Mouse (Mus musculus): ENCODE data around the gene L2hgdh. TPM values are rescaled to one million over a fixed set of nuclear protein-coding genes. Genes with fewer than 3 reads are reported as not detected.

Gene L2hgdh
- polyA plus RNA-seq, 1 experiment from 2014 or later: 13.0 TPM

- peak overlapping the region; percentile 18 for H3K4me3 ChIP-seq
- WGBS: 17% methylated on average over 22 of the region's 22 CpGs
- H3K27ac ChIP-seq: no peak overlapping the region
Observed at GRCm38 (mm10) chr12:69757418-69758141, 32.9 kb upstream of the L2hgdh start.

GRCm38 (mm10) chr12:69756015-69756414 is 31.3 kb upstream of the L2hgdh start:
- Histone ChIP-seq H3K27me3 (no peaks in the 10 kb centered on the region), H3K4me2 (no peak overlapping the region), H3K4me3 (no peak overlapping the region), H3K9me3 (replicated peaks) (no peaks in the 10 kb centered on the region), H3K9ac (no peak overlapping the region), H3K36me3 (ENCODE audit: poor library complexity, severe bottlenecking) (no peaks in the 10 kb centered on the region), H3K27ac (no peak overlapping the region), H3K4me1 (peaks cover 15% of the 10 kb centered on the region)
- no peak for ATAC-seq
- WGBS: 67% methylated on average over 5 of the region's 5 CpGs

More at GRCm38 (mm10) chr12:69757418-69758141, 32.9 kb upstream of the L2hgdh start:
- H3K36me3 ChIP-seq (ENCODE audit: poor library complexity, severe bottlenecking): no peaks in the 10 kb centered on the region
- no peak overlapping the region for H3K9ac ChIP-seq
- H3K4me2 ChIP-seq: peak overlapping the region; percentile 53
- no peaks in the 10 kb centered on the region for H3K9me3 ChIP-seq (replicated peaks)
- H3K4me1 ChIP-seq: peaks cover 15% of the 10 kb centered on the region
- no peaks in the 10 kb centered on the region for H3K27me3 ChIP-seq
- peak; percentile 90 for ATAC-seq

- Histone ChIP-seq H3K27me3 (no peaks in the 10 kb centered on the region), H3K9ac (no peak overlapping the region), H3K4me2 (no peak overlapping the region), H3K36me3 (ENCODE audit: poor library complexity, severe bottlenecking) (no peaks in the 10 kb centered on the region), H3K4me1 (peaks cover 12% of the 10 kb centered on the region), H3K27ac (no peak overlapping the region), H3K9me3 (replicated peaks) (no peaks in the 10 kb centered on the region), H3K4me3 (no peak overlapping the region)
- WGBS: 89% methylated on average over 5 of the region's 5 CpGs
- no peak for ATAC-seq
Observed at GRCm38 (mm10) chr12:69753936-69754335, 29.3 kb upstream of the L2hgdh start.

- H3K4me2 ChIP-seq: no peak overlapping the region
- H3K36me3 ChIP-seq (ENCODE audit: poor library complexity, severe bottlenecking): no peaks in the 10 kb centered on the region
- H3K4me3 ChIP-seq: no peak overlapping the region
- H3K4me1 ChIP-seq: no peaks in the 10 kb centered on the region
- no peak for ATAC-seq
- WGBS: 49% methylated on average over 10 of the region's 10 CpGs
- H3K27me3 ChIP-seq: no peaks in the 10 kb centered on the region
- no peak overlapping the region for H3K27ac ChIP-seq
- no peak overlapping the region for H3K9ac ChIP-seq
- no peaks in the 10 kb centered on the region for H3K9me3 ChIP-seq (replicated peaks)
Observed at GRCm38 (mm10) chr12:69751864-69752341, 27.2 kb upstream of the L2hgdh start.

GRCm38 (mm10) chr12:69744138-69744537 is 19.5 kb upstream of the L2hgdh start:
- ATAC-seq: no peak
- no peaks in the 10 kb centered on the region for H3K9me3 ChIP-seq (replicated peaks)
- 92% methylated on average over 5 of the region's 5 CpGs for WGBS

GRCm38 (mm10) chr12:69741965-69742364 is 17.3 kb upstream of the L2hgdh start:
- Histone ChIP-seq H3K4me3 (no peak overlapping the region), H3K4me1 (no peaks in the 10 kb centered on the region), H3K9me3 (replicated peaks) (no peaks in the 10 kb centered on the region), H3K4me2 (no peak overlapping the region), H3K9ac (no peak overlapping the region), H3K36me3 (ENCODE audit: poor library complexity, severe bottlenecking) (no peaks in the 10 kb centered on the region), H3K27ac (no peak overlapping the region), H3K27me3 (no peaks in the 10 kb centered on the region)
- 87% methylated on average over 5 of the region's 5 CpGs for WGBS
- ATAC-seq: no peak

More at GRCm38 (mm10) chr12:69744138-69744537, 19.5 kb upstream of the L2hgdh start:
- no peaks in the 10 kb centered on the region for H3K4me1 ChIP-seq
- H3K27me3 ChIP-seq: no peaks in the 10 kb centered on the region
- no peak overlapping the region for H3K9ac ChIP-seq
- H3K36me3 ChIP-seq (ENCODE audit: poor library complexity, severe bottlenecking): no peaks in the 10 kb centered on the region
- H3K27ac ChIP-seq: no peak overlapping the region
- H3K4me2 ChIP-seq: no peak overlapping the region
- no peak overlapping the region for H3K4me3 ChIP-seq

GRCm38 (mm10) chr12:69733923-69734322 is 9.2 kb upstream of the L2hgdh start:
- Histone ChIP-seq H3K9ac (no peak overlapping the region), H3K4me3 (no peak overlapping the region), H3K27me3 (no peaks in the 10 kb centered on the region), H3K4me1 (no peaks in the 10 kb centered on the region), H3K4me2 (no peak overlapping the region), H3K27ac (no peak overlapping the region), H3K36me3 (ENCODE audit: poor library complexity, severe bottlenecking) (no peaks in the 10 kb centered on the region), H3K9me3 (replicated peaks) (no peaks in the 10 kb centered on the region)
- no peak for ATAC-seq
- 86% methylated on average over 3 of the region's 3 CpGs for WGBS

- H3K4me3 ChIP-seq: no peak overlapping the region
- no peaks in the 10 kb centered on the region for H3K9me3 ChIP-seq (replicated peaks)
- H3K27me3 ChIP-seq: no peaks in the 10 kb centered on the region
- no peaks in the 10 kb centered on the region for H3K36me3 ChIP-seq (ENCODE audit: poor library complexity, severe bottlenecking)
- H3K4me2 ChIP-seq: no peak overlapping the region
- peak; percentile 61; the same call in 1 of the 2 replicates for ATAC-seq
- H3K27ac ChIP-seq: no peak overlapping the region
- no peak overlapping the region for H3K9ac ChIP-seq
- H3K4me1 ChIP-seq: no peaks in the 10 kb centered on the region
- 9% methylated on average over 2 of the region's 2 CpGs for WGBS
Observed at GRCm38 (mm10) chr12:69733518-69733917, 8.8 kb upstream of the L2hgdh start.

- Histone ChIP-seq H3K9ac (no peak overlapping the region), H3K4me1 (no peaks in the 10 kb centered on the region), H3K9me3 (replicated peaks) (no peaks in the 10 kb centered on the region), H3K4me3 (no peak overlapping the region), H3K27ac (no peak overlapping the region), H3K4me2 (no peak overlapping the region), H3K27me3 (no peaks in the 10 kb centered on the region), H3K36me3 (ENCODE audit: poor library complexity, severe bottlenecking) (no peaks in the 10 kb centered on the region)
- WGBS: 42% methylated on average over 5 of the region's 5 CpGs
- no peak for ATAC-seq
Observed at GRCm38 (mm10) chr12:69732221-69732620, 7.5 kb upstream of the L2hgdh start.

GRCm38 (mm10) chr12:69730306-69730705 is 5.6 kb upstream of the L2hgdh start:
- H3K9me3 ChIP-seq (replicated peaks): no peaks in the 10 kb centered on the region
- peaks cover 4% of the 10 kb centered on the region for H3K4me1 ChIP-seq
- H3K36me3 ChIP-seq (ENCODE audit: poor library complexity, severe bottlenecking): no peaks in the 10 kb centered on the region
- H3K9ac ChIP-seq: no peak overlapping the region
- ATAC-seq: no peak
- H3K4me2 ChIP-seq: no peak overlapping the region
- WGBS: 74% methylated on average over 1 of the region's 1 CpGs
- no peak overlapping the region for H3K27ac ChIP-seq
- H3K27me3 ChIP-seq: no peaks in the 10 kb centered on the region
- no peak overlapping the region for H3K4me3 ChIP-seq

GRCm38 (mm10) chr12:69729246-69729645 is 4.6 kb upstream of the L2hgdh start:
- Histone ChIP-seq H3K9me3 (replicated peaks) (no peaks in the 10 kb centered on the region), H3K27ac (no peak overlapping the region), H3K36me3 (ENCODE audit: poor library complexity, severe bottlenecking) (no peaks in the 10 kb centered on the region), H3K4me1 (peaks cover 8% of the 10 kb centered on the region), H3K4me3 (no peak overlapping the region), H3K4me2 (no peak overlapping the region), H3K9ac (no peak overlapping the region), H3K27me3 (no peaks in the 10 kb centered on the region)
- ATAC-seq: no peak
- 96% methylated on average over 1 of the region's 1 CpGs for WGBS

GRCm38 (mm10) chr12:69724018-69724710 is 509 bp downstream of the L2hgdh start:
- H3K9ac ChIP-seq: peak overlapping the region; percentile 75
- H3K4me1 ChIP-seq: peaks cover 18% of the 10 kb centered on the region
- ATAC-seq: peak; percentile 1; the same call in 1 of the 2 replicates
- WGBS: 2% methylated on average over 24 of the region's 24 CpGs
- H3K9me3 ChIP-seq (replicated peaks): peaks cover 7% of the 10 kb centered on the region
- H3K27ac ChIP-seq: no peak overlapping the region
- H3K36me3 ChIP-seq (ENCODE audit: poor library complexity, severe bottlenecking): peaks cover 19% of the 10 kb centered on the region
- peak overlapping the region; percentile 82 for H3K4me2 ChIP-seq
- peak overlapping the region; percentile 75 for H3K4me3 ChIP-seq
- H3K27me3 ChIP-seq: no peaks in the 10 kb centered on the region

All from forebrain, embryonic 13.5 days (tissue).